Mouse (Mus musculus) urinary bladder, postnatal 4 days (tissue): ENCODE measurements at regions not wholly inside any gene's neighbourhood (a gene's known extent, or its start where the extent isn't known, plus 50 kb on each side); places are given as distances from the start of the nearest gene placed in this dataset.
A peak's percentile ranks its signal among the peaks of the same experiment; 100 is the strongest.

ENCODE experiments used
- DNase-seq, 2 experiments: peaks; one replicate each; pipeline ENCODE4 v3.0.0; 2021 to 2022; ENCODE audit warnings: low spot score in 2 of 2

GRCm38 (mm10) chr7:111242646-111243045 lies 159.8 kb upstream of the Eif4g2 start:
- no peak for DNase-seq

- no peak for DNase-seq
These were observed 158.7 kb upstream of the Eif4g2 start for GRCm38 (mm10) chr7:111241538-111241937.

- DNase-seq, result no peak
These were observed 157.5 kb upstream of the Eif4g2 start for GRCm38 (mm10) chr7:111240234-111240826.

GRCm38 (mm10) chr7:111237819-111238218 lies 155.0 kb upstream of the Eif4g2 start:
- no peak for DNase-seq

GRCm38 (mm10) chr7:111230630-111231029 lies 147.8 kb upstream of the Eif4g2 start:
- DNase-seq, result no peak

- DNase-seq, result no peak
These were observed 144.3 kb upstream of the Eif4g2 start for GRCm38 (mm10) chr7:111227082-111227481.

- DNase-seq, result no peak
These were observed 143.3 kb upstream of the Eif4g2 start for GRCm38 (mm10) chr7:111226026-111226656.

GRCm38 (mm10) chr7:111215586-111215985 lies 132.8 kb upstream of the Eif4g2 start:
- DNase-seq, result no peak

GRCm38 (mm10) chr7:111214226-111214906 lies 131.5 kb upstream of the Eif4g2 start:
- no peak for DNase-seq

GRCm38 (mm10) chr7:111212188-111212587 lies 129.4 kb upstream of the Eif4g2 start:
- DNase-seq, result no peak

GRCm38 (mm10) chr7:111211641-111212040 lies 128.8 kb upstream of the Eif4g2 start:
- DNase-seq, result no peak

- no peak for DNase-seq
These were observed 127.5 kb upstream of the Eif4g2 start for GRCm38 (mm10) chr7:111210282-111210681.

- no peak for DNase-seq
These were observed 123.0 kb upstream of the Eif4g2 start for GRCm38 (mm10) chr7:111205876-111206275.

GRCm38 (mm10) chr7:111198608-111199355 lies 116.0 kb upstream of the Eif4g2 start:
- DNase-seq, result no peak

GRCm38 (mm10) chr7:111191674-111192073 lies 108.8 kb upstream of the Eif4g2 start:
- peak in 1 of 2 experiments; percentile 44 for DNase-seq

GRCm38 (mm10) chr7:111191216-111191615 lies 108.4 kb upstream of the Eif4g2 start:
- DNase-seq, result no peak

- DNase-seq, result no peak
These were observed 106.9 kb upstream of the Eif4g2 start for GRCm38 (mm10) chr7:111189731-111190130.

GRCm38 (mm10) chr7:111185954-111186353 lies 103.1 kb upstream of the Eif4g2 start:
- DNase-seq, result no peak

GRCm38 (mm10) chr7:111183512-111183911 lies 100.7 kb upstream of the Eif4g2 start:
- DNase-seq, result no peak

- no peak for DNase-seq
These were observed 99.5 kb upstream of the Eif4g2 start for GRCm38 (mm10) chr7:111182319-111182718.

- DNase-seq, result peak; percentile 52 to 75
These were observed 96.8 kb upstream of the Eif4g2 start for GRCm38 (mm10) chr7:111179401-111180271.
